In genomic region chr11:113928291-113928690, GRCm38 (mm10) we compare ENCODE assay signal across 12 mouse cellular contexts.
DNase-seq lines count a peak whose midpoint lies in the region; ATAC-seq lines count a peak whose summit lies in the region.
"Had no signal": no experiment of that assay in that cellular context is flagged by ENCODE, and none has a peak within 500 bp of the region (broad histone marks: within the 10 kb centered on the region; RNA-seq: fewer than 3 reads in every experiment).

No protein-coding gene starts in this region.

- no peak overlapping the region for H3K4me3 ChIP-seq in forebrain, embryonic 15.5 days
- no peak overlapping the region for H3K4me3 ChIP-seq in forebrain, embryonic 11.5 days (ENCODE audit: low read depth, low read length)
- no peak overlapping the region for H3K4me3 ChIP-seq in midbrain, embryonic 13.5 days (replicated peaks)
- H3K4me3 ChIP-seq in midbrain, embryonic 15.5 days: no peak overlapping the region
- H3K4me3 ChIP-seq in hindbrain, embryonic 16.5 days (ENCODE audit: low read length): no peak overlapping the region
- H3K4me3 ChIP-seq: intestine, embryonic 15.5 days had no signal

- no peaks in the 10 kb centered on the region for H3K36me3 ChIP-seq in forebrain, embryonic 15.5 days
- no peaks in the 10 kb centered on the region for H3K36me3 ChIP-seq in forebrain, embryonic 11.5 days (ENCODE audit: control insufficient read depth, insufficient read depth, low read length)
- H3K36me3 ChIP-seq in midbrain, embryonic 13.5 days: no peaks in the 10 kb centered on the region
- no peaks in the 10 kb centered on the region for H3K36me3 ChIP-seq in midbrain, embryonic 15.5 days (replicated peaks)
- H3K36me3 ChIP-seq in hindbrain, embryonic 16.5 days (ENCODE audit: control insufficient read depth, insufficient read depth, low read length): no peaks in the 10 kb centered on the region
- H3K36me3 ChIP-seq: intestine, embryonic 15.5 days had no signal

- no peak for DNase-seq in forebrain, embryonic 11.5 days (ENCODE audit: low spot score)
- peak; percentile 39 to 49 for DNase-seq in left cerebral cortex, postnatal 36 days (ENCODE audit: low spot score in 2 of 2)
- DNase-seq in adrenal gland, adult 8-10 months: no peak
- DNase-seq: kidney, postnatal 36 days had no signal

- H3K4me2 ChIP-seq in forebrain, embryonic 15.5 days (replicated peaks): no peak overlapping the region
- H3K4me2 ChIP-seq in forebrain, embryonic 11.5 days (ENCODE audit: low read depth, low read length, severe bottlenecking): no peak overlapping the region
- no peak overlapping the region for H3K4me2 ChIP-seq in midbrain, embryonic 13.5 days (replicated peaks)
- no peak overlapping the region for H3K4me2 ChIP-seq in midbrain, embryonic 15.5 days
- no peak overlapping the region for H3K4me2 ChIP-seq in hindbrain, embryonic 16.5 days (ENCODE audit: low read length)
- H3K4me2 ChIP-seq: intestine, embryonic 15.5 days had no signal

- peak; percentile 68 for ATAC-seq in forebrain, embryonic 15.5 days (replicated peaks)
- no peak for ATAC-seq in forebrain, embryonic 11.5 days (replicated peaks; ENCODE audit: low FRiP score)
- 0 out of 2 replicates have a peak, but pooled peaks have one; percentile 53 for ATAC-seq in midbrain, embryonic 13.5 days
- no peak for ATAC-seq in midbrain, embryonic 15.5 days (replicated peaks)
- peak; percentile 53; the same call in 1 of the 2 replicates for ATAC-seq in hindbrain, embryonic 16.5 days
- no peak for ATAC-seq in erythroblast, adult 5-6 weeks (replicated peaks; ENCODE audit: low FRiP score, poor library complexity, severe bottlenecking)
- ATAC-seq: intestine, embryonic 15.5 days; lung, postnatal 0 days; Patski had no signal

- H3K9ac ChIP-seq in forebrain, embryonic 15.5 days (replicated peaks): no peak overlapping the region
- H3K9ac ChIP-seq in forebrain, embryonic 11.5 days (ENCODE audit: low read length): no peak overlapping the region
- H3K9ac ChIP-seq in midbrain, embryonic 13.5 days (replicated peaks): no peak overlapping the region; the same call in 1 of the 2 replicates
- no peak overlapping the region for H3K9ac ChIP-seq in midbrain, embryonic 15.5 days
- H3K9ac ChIP-seq in hindbrain, embryonic 16.5 days (ENCODE audit: low read depth, low read length): peak overlapping the region; percentile 23; the same call in 1 of the 2 replicates
- H3K9ac ChIP-seq: intestine, embryonic 15.5 days had no signal

- intact Hi-C loops in left cerebral cortex, postnatal 36 days (cut with DNase I): loop anchor here (5.0 kb wide), 1 partner anchor 139 kb away; the partner anchor contains the start of gene Sdk2

- H3K27ac ChIP-seq in forebrain, embryonic 15.5 days (replicated peaks): no peak overlapping the region
- H3K27ac ChIP-seq in forebrain, embryonic 11.5 days (ENCODE audit: low read depth, low read length): no peak overlapping the region
- H3K27ac ChIP-seq in midbrain, embryonic 13.5 days: 0 out of 2 replicates have a peak overlapping the region, but pooled peaks have one; percentile 36
- no peak overlapping the region for H3K27ac ChIP-seq in midbrain, embryonic 15.5 days
- no peak overlapping the region for H3K27ac ChIP-seq in hindbrain, embryonic 16.5 days (ENCODE audit: low read depth, low read length)
- H3K27ac ChIP-seq: intestine, embryonic 15.5 days had no signal

- H3K4me1 ChIP-seq in forebrain, embryonic 15.5 days: peaks cover 40% of the 10 kb centered on the region
- peaks cover 3% of the 10 kb centered on the region; the same call in 1 of the 2 replicates for H3K4me1 ChIP-seq in forebrain, embryonic 11.5 days (replicated peaks; ENCODE audit: control insufficient read depth, insufficient read depth, low read length)
- peaks cover 61% of the 10 kb centered on the region for H3K4me1 ChIP-seq in midbrain, embryonic 13.5 days (replicated peaks)
- H3K4me1 ChIP-seq in midbrain, embryonic 15.5 days: peaks cover 45% of the 10 kb centered on the region
- H3K4me1 ChIP-seq in hindbrain, embryonic 16.5 days (ENCODE audit: control insufficient read depth, insufficient read depth, low read depth, low read length): peaks cover 17% of the 10 kb centered on the region
- H3K4me1 ChIP-seq: intestine, embryonic 15.5 days had no signal

- no peaks in the 10 kb centered on the region for H3K27me3 ChIP-seq in forebrain, embryonic 15.5 days
- no peaks in the 10 kb centered on the region for H3K27me3 ChIP-seq in forebrain, embryonic 11.5 days (ENCODE audit: control insufficient read depth, insufficient read depth, low read length)
- no peaks in the 10 kb centered on the region for H3K27me3 ChIP-seq in midbrain, embryonic 13.5 days
- no peaks in the 10 kb centered on the region for H3K27me3 ChIP-seq in midbrain, embryonic 15.5 days (replicated peaks)
- H3K27me3 ChIP-seq in hindbrain, embryonic 16.5 days (replicated peaks; ENCODE audit: control insufficient read depth, insufficient read depth, low read length): no peaks in the 10 kb centered on the region
- H3K27me3 ChIP-seq: intestine, embryonic 15.5 days had no signal

- 58% methylated on average over 9 of the region's 9 CpGs for WGBS in forebrain, embryonic 15.5 days
- WGBS in forebrain, embryonic 11.5 days: 81% methylated on average over 9 of the region's 9 CpGs
- 53% methylated on average over 9 of the region's 9 CpGs for WGBS in midbrain, embryonic 13.5 days
- 55% methylated on average over 9 of the region's 9 CpGs for WGBS in midbrain, embryonic 15.5 days
- WGBS in hindbrain, embryonic 16.5 days: 41% methylated on average over 9 of the region's 9 CpGs

- H3K9me3 ChIP-seq in forebrain, embryonic 15.5 days: no peaks in the 10 kb centered on the region
- H3K9me3 ChIP-seq in forebrain, embryonic 11.5 days (ENCODE audit: control insufficient read depth, low read length): no peaks in the 10 kb centered on the region
- H3K9me3 ChIP-seq in midbrain, embryonic 13.5 days: no peaks in the 10 kb centered on the region
- H3K9me3 ChIP-seq in midbrain, embryonic 15.5 days: no peaks in the 10 kb centered on the region
- no peaks in the 10 kb centered on the region for H3K9me3 ChIP-seq in hindbrain, embryonic 16.5 days (ENCODE audit: control insufficient read depth, low read length)
- H3K9me3 ChIP-seq: intestine, embryonic 15.5 days had no signal

Comparison
In these comparisons a context has a peak if more than half of its experiments do, and no peak if none do; other contexts are left out.
1. ATAC-seq: peak in forebrain, embryonic 15.5 days (single experiment), midbrain, embryonic 13.5 days (single experiment) and hindbrain, embryonic 16.5 days (single experiment); none in forebrain, embryonic 11.5 days (single experiment), midbrain, embryonic 15.5 days (single experiment) and erythroblast, adult 5-6 weeks (single experiment).
2. DNase-seq: peak in left cerebral cortex, postnatal 36 days (2 of 2); none in forebrain, embryonic 11.5 days (single experiment) and adrenal gland, adult 8-10 months (single experiment).